Mouse (Mus musculus) forebrain, embryonic 11.5 days (tissue): ENCODE results near the gene Pus3. TPM values are rescaled to one million over a fixed set of nuclear protein-coding genes. Genes with fewer than 3 reads are reported as not detected.
"Not testable (repeated sequence)": the region's sequence is repeated elsewhere in the genome, so short reads cannot be mapped to it uniquely, and the experiment has no call there.

Source experiments
- ATAC-seq: fragments of 200-750 bp; cut with Nextera tagmentation; replicated peaks from 2 replicates; pipeline ENCODE4 v1.8.0; 2017; ENCODE audit warnings: moderate TSS enrichment; ENCODE audit not compliant: low FRiP score
- DNase-seq: peaks from one replicate; pipeline ENCODE4 v3.0.0-alpha.2; 2017; ENCODE audit warnings: low spot score
- H3K27ac ChIP-seq: fragments of 300-500 bp; sonication (generic); 2 replicates; pipeline ENCODE4 v1.5.1; 2014; ENCODE audit warnings: low read depth, low read length
- H3K27me3 ChIP-seq: fragments of 300-500 bp; sonication (generic); 2 replicates; pipeline ENCODE4 v1.6.1; 2014; ENCODE audit warnings: mild to moderate bottlenecking, low read length, mixed read lengths; ENCODE audit not compliant: control insufficient read depth, insufficient read depth
- H3K36me3 ChIP-seq: fragments of 300-500 bp; sonication (generic); 2 replicates; pipeline ENCODE4 v1.6.1; 2014; ENCODE audit warnings: mild to moderate bottlenecking, low read length, moderate library complexity, mixed read lengths; ENCODE audit not compliant: control insufficient read depth, insufficient read depth
- H3K4me1 ChIP-seq: fragments of 300-500 bp; sonication (generic); replicated peaks from 2 replicates; pipeline ENCODE4 v1.6.1; 2014; ENCODE audit warnings: low read length, mixed read lengths; ENCODE audit not compliant: control insufficient read depth, insufficient read depth
- H3K4me2 ChIP-seq: fragments of 300-500 bp; sonication (generic); 2 replicates; pipeline ENCODE4 v1.6.1; 2014; ENCODE audit warnings: low read depth, mild to moderate bottlenecking, low read length, moderate library complexity, mixed read lengths; ENCODE audit not compliant: severe bottlenecking
- H3K4me3 ChIP-seq: fragments of 300-500 bp; sonication (generic); 2 replicates; pipeline ENCODE4 v1.5.1; 2014; ENCODE audit warnings: low read depth, low read length
- H3K9ac ChIP-seq: fragments of 300-500 bp; sonication (generic); 2 replicates; pipeline ENCODE4 v1.6.1; 2014; ENCODE audit warnings: low read length
- H3K9me3 ChIP-seq: fragments of 300-500 bp; sonication (generic); 2 replicates; pipeline ENCODE4 v1.6.1; 2016; ENCODE audit warnings: low read length, mixed read lengths; ENCODE audit not compliant: control insufficient read depth
- WGBS: fragments of 180-500 bp; shearing (Covaris S2); extraction: QIAGEN DNeasy Blood & Tissue Kit; methylation state at CpG from one replicate; pipeline ENCODE4 v1.1.7; 2014; 5-methylcytosine and 5-hydroxymethylcytosine counted together
- polyA plus RNA-seq: library from polyadenylated mRNA; unstranded; fragments of >200 nt; fragmentation: Nextera tagmentation; extraction: Ambion mirVana; gene quantifications from 2 replicates; pipeline ENCODE4 v1.2.1, GENCODE M21; 2014

Gene Pus3
- polyA plus RNA-seq, 1 experiment from 2014 or later: 21.8 TPM

GRCm38 (mm10) chr9:35574416-35574815, 16.0 kb downstream of the Pus3 start:
- DNase-seq: peak; percentile 64
- ATAC-seq: no peak
- Histone ChIP-seq H3K4me3 (peak overlapping the region; percentile 21), H3K9me3 (no peaks in the 10 kb centered on the region), H3K27ac (no peak overlapping the region), H3K9ac (peak overlapping the region; percentile 37; the same call in 1 of the 2 replicates), H3K4me2 (peak overlapping the region; percentile 48), H3K36me3 (no peaks in the 10 kb centered on the region), H3K27me3 (0 out of 2 replicates have a peak, but pooled peaks cover 4% of the 10 kb centered on the region), H3K4me1 (no peaks in the 10 kb centered on the region; the same call in 1 of the 2 replicates)
- 3% methylated on average over 32 of the region's 32 CpGs for WGBS

GRCm38 (mm10) chr9:35587674-35588073, 29.3 kb downstream of the Pus3 start:
- no peak for ATAC-seq

DNA sequence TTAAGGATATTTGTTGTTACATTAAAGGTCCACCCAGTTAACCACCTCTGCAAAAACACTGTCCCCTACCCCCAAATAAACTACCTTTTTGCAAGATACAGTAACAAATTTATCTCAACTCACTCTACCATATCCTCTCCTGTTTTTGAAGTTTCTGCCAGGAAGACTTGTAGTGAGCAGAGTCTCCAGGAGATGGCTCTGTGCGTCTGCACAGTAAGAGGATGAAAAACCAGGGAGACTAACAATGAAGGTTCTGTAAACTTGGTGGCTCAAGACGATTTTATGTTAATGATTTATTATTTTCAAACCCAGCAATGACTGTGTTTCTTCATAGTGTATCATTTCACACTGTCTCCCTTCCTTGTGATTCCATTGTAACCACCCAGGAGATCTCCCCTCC, 34.5 kb downstream of the Pus3 start:
- Histone ChIP-seq H3K9me3 (no peaks in the 10 kb centered on the region), H3K4me1 (no peaks in the 10 kb centered on the region), H3K27ac (no peak overlapping the region), H3K4me3 (no peak overlapping the region), H3K27me3 (no peaks in the 10 kb centered on the region), H3K36me3 (no peaks in the 10 kb centered on the region), H3K4me2 (no peak overlapping the region), H3K9ac (no peak overlapping the region)
- WGBS: 17% methylated on average over 2 of the region's 2 CpGs
- no peak for DNase-seq
- ATAC-seq: no peak

More at GRCm38 (mm10) chr9:35587674-35588073, 29.3 kb downstream of the Pus3 start:
- Histone ChIP-seq H3K4me2 (no peak overlapping the region), H3K9me3 (no peaks in the 10 kb centered on the region), H3K27ac (no peak overlapping the region), H3K36me3 (no peaks in the 10 kb centered on the region), H3K9ac (no peak overlapping the region), H3K4me1 (no peaks in the 10 kb centered on the region), H3K4me3 (no peak overlapping the region), H3K27me3 (no peaks in the 10 kb centered on the region)
- no peak for DNase-seq
- 60% methylated on average over 1 of the region's 1 CpGs for WGBS

GRCm38 (mm10) chr9:35607647-35608405, 49.4 kb downstream of the Pus3 start:
- Histone ChIP-seq H3K9me3 (no peaks in the 10 kb centered on the region), H3K27ac (no peak overlapping the region), H3K4me2 (no peak overlapping the region), H3K4me3 (no peak overlapping the region), H3K36me3 (no peaks in the 10 kb centered on the region), H3K9ac (no peak overlapping the region), H3K27me3 (no peaks in the 10 kb centered on the region), H3K4me1 (no peaks in the 10 kb centered on the region)
- DNase-seq (no peak), ATAC-seq (no peak)
- 63% methylated on average over 8 of the region's 8 CpGs for WGBS

- no peaks in the 10 kb centered on the region for H3K27me3 ChIP-seq
- H3K36me3 ChIP-seq: no peaks in the 10 kb centered on the region
- DNase-seq (no peak), ATAC-seq (no peak)
- H3K9me3 ChIP-seq: no peaks in the 10 kb centered on the region
- H3K4me1 ChIP-seq: no peaks in the 10 kb centered on the region
- H3K4me3 ChIP-seq: no peak within 1 kb of the TSS
- WGBS: 75% methylated on average over 1 of the region's 1 CpGs
- H3K27ac ChIP-seq: no peak within 1 kb of the TSS
- H3K4me2 ChIP-seq: no peak within 1 kb of the TSS
- no peak within 1 kb of the TSS for H3K9ac ChIP-seq
Measured at GRCm38 (mm10) chr9:35611841-35612240, 53.4 kb downstream of the Pus3 start, which contains the start of gene Pate4. Gene Pate4 (minus strand): TSS chr9:35611941.

GRCm38 (mm10) chr9:35614005-35614404, 55.6 kb downstream of the Pus3 start:
- Histone ChIP-seq H3K9ac (no peak overlapping the region), H3K4me3 (no peak overlapping the region), H3K9me3 (no peaks in the 10 kb centered on the region), H3K4me1 (no peaks in the 10 kb centered on the region), H3K27ac (no peak overlapping the region), H3K36me3 (no peaks in the 10 kb centered on the region), H3K4me2 (no peak overlapping the region), H3K27me3 (no peaks in the 10 kb centered on the region)
- WGBS: 41% methylated on average over 2 of the region's 2 CpGs
- DNase-seq (no peak), ATAC-seq (no peak)

DNA sequence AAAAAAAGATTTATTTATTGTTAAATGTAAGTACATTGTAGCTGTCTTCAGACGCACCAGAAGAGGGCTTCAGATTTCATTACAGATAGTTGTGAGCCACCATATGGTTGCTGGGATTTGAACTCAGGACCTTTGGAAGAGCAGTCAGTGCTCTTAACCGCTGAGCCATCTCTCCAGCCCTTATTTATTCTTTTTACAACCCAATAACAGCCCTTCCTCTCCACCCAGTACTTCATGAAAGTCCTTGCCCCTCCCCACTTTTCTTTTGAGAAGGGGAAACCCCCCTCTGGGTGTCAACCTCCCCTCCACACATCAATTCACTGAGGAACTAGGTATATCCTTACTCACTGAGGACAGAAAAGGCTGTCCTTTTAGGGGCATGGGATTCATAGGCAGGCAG, 58.4 kb downstream of the Pus3 start:
- not testable (repeated sequence) for H3K9ac ChIP-seq, H3K4me2 ChIP-seq, H3K27ac ChIP-seq, H3K4me1 ChIP-seq, DNase-seq, ATAC-seq, H3K36me3 ChIP-seq, H3K9me3 ChIP-seq, H3K27me3 ChIP-seq, H3K4me3 ChIP-seq
- WGBS: 69% methylated on average over 2 of the region's 2 CpGs
